Mouse (Mus musculus) urinary bladder, postnatal 4 days (tissue): ENCODE measurements around the gene Trak2.
"Not testable (repeated sequence)": the region's sequence is repeated elsewhere in the genome, so short reads cannot be mapped to it uniquely, and the experiment has no call there.

Experiments used
- DNase-seq, 2 experiments: peaks; one replicate each; pipeline ENCODE4 v3.0.0; 2021 to 2022; ENCODE audit warnings: low spot score in 2 of 2

The Trak2 gene

GRCm38 (mm10) chr1:58953686-58954434 lies 19.4 kb downstream of the Trak2 start:
- no peak for DNase-seq

DNA sequence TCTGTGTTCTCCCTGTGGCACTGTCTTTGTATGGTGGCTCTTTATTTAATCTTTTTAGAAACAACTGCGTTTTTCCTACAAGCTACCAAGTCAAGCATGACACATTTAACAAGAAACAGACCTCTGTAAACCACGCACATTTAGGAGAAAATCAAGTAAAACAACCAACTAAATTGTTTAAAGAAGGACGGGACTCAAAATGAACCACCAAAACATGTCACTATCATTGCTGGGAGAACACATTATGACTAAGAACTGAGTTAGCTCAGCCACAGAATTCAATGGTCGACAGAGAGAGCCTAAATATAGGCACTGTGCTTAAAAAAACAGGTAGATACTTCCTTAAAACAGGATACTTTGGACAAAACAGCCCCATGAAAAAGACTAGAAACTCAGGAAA lies 20.2 kb downstream of the Trak2 start:
- no peak for DNase-seq

GRCm38 (mm10) chr1:58952526-58952925 lies 20.7 kb downstream of the Trak2 start:
- DNase-seq = no peak

GRCm38 (mm10) chr1:58951841-58952240 lies 21.4 kb downstream of the Trak2 start:
- DNase-seq = no peak

DNA sequence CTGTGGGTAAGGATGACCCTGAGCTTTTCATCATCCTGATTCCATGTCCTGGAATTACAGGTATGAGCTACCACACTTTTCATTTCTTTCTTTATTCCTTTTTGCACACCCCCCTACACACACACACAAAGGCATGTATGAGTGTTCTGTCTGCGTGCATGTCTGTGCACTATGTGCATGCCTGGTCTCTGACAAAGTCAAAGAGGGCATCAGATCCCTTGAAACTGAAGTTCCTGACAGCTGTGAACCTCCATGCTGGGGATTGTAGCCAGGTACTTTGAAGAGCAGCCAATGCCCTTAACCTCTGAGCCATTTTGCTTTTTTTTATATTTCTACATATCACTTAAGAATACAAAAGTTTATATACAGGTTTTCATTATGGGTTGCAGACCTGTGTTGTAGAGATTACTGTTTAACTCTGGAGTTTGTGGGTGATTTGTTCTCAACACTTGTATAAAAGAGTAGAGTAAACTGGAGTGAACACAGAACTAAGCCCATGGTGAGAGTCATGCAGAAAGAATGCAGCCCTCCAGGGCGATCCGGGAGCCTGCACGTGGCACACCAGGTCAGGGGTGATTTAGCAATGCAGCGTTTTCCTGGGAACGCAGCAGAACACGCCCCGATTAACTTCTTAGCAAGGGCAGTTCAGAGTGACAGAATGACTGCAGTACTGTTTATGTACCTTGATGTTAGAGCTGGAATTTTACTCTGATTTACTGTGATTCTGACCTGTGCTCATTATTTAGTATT lies 22.2 kb downstream of the Trak2 start:
- DNase-seq = no peak

DNA sequence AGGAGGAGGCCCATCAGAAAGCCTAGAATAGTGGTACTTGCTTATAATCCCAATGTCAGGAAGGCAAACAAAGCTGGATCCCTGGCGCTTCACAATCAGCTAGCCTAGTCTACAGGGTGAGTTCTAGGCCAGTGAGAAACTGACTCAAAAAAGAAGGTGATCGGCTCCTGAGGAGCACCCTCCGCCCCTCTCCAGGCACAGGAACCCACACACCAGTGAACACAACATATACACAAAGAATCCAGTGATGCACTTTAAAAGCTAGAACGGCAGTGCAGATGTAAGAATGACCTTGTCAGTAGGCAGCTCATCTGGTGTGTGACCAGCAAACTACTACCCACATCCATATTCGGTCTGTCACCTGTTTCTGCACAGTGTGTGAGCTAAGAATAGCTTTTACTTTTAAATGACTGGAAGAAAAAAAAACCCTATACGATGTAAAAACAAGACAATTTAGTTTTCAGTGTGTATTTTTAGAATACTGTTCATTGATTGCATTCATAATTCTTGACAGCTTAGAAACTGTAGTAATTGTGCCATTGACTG lies 23.6 kb downstream of the Trak2 start:
- DNase-seq = no peak

GRCm38 (mm10) chr1:58946718-58947117 lies 26.5 kb downstream of the Trak2 start:
- DNase-seq = no peak

DNA sequence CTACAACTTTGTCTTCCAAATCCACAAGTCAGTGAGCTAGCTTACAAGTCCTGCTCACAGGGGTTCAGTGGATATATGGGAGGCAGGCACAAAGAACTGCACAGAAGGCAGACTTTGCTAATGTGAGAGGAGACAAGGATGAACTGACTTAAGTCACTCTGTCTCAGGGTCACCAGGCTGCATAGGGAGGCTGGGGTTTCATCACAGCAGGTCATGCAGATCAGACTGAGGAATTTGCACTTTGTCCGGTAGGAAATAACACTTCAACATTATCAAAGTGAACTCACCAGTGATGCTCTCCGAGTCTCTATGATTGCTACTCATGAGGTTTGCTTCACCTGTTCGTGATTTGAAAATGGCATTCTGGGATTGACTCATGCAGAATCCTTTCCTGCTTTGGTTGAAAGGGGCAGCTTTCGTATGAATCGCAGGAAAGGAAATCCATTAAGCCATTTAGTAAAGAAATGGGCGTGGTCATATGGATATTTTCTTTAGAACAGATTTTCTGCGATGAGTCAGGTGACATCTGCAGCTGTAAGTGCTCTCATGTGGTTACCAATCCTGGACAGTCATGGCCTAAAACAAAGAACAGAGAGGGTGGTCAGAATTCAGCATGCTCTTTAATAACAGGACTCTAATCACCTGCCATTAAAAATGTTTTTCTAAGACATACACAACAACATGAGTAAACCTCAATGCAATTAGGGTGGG lies 27.1 kb downstream of the Trak2 start:
- DNase-seq = no peak

DNA sequence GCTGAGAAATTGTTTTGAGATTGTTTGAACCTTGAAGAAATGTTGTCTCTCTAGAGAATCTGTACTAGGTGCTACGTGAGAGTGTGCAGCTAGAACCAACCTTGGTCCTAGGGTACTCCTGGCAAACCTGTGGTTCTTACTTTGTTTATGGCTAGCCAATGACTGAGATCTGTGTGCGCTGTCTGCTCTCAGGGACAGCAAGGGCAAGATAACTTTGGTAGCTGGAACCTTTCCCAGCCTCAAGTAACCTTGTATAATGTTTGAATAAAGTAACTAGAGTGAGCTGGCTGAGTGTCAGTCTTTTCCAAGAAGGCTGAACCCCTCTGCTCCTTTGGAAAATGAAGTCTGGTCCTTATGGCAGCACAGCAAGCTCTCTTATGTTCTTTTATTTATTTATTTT lies 27.7 kb downstream of the Trak2 start:
- DNase-seq = no peak

DNA sequence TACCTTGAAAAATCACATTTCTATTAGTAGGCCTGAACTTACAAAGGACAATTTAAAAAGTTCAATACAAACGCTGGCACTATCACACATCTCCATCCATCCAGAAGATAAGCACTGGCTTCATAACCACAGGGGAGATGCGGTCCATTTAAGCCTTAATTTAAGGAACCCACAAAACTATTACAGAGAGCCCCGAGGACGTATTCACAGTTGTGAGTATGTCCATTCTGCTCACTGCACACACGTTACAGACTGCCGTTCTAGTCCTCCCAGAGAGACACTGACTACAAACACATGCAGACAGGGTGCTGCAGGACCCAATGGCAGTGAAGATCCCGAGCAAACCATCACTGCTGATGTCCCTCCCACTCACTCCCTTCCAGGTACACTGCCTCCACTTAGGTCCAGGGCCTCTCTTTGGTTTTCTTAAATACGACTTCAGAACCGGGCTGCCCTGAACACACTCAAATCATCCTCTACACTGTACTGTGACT lies 35.6 kb downstream of the Trak2 start:
- no peak for DNase-seq

DNA sequence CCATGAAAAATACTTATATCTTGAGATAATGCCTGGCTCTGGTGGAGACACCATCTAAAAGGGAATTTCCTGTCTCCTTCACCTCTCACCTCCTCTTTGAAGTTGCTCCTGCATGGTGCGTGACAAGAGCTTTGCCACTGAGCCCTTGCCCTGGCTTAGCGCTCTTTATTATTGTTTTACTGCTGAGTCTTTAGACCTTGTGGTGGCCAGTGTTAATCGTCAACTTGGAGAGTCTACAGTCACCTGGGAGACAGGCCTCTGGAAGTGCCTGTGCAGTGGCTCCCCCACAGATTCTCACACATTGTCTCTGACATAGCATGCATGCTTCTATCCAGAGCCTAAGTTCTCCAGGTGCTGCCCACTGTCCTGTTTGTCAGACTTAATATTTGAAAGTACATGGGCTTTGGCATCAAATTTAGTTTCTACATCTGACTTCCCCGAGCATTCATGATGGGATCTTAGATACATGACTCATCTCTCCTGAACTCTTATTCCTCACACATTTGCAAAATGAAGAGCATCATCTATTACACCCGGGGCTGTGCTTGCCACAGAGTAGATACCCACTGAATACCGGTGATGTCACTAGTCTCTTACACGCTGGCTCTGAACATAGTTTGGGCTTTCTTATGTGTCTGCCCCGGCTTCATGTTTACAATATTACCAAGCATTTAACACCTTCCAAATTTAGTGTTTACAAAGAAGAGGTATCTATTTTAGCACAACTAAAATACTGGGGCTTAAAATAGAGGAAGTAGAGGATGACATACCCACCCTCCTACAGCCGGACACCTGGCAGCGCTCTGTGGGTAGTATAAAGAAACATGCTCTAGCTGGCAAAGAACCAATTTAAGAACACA lies 36.3 kb downstream of the Trak2 start:
- no peak for DNase-seq

DNA sequence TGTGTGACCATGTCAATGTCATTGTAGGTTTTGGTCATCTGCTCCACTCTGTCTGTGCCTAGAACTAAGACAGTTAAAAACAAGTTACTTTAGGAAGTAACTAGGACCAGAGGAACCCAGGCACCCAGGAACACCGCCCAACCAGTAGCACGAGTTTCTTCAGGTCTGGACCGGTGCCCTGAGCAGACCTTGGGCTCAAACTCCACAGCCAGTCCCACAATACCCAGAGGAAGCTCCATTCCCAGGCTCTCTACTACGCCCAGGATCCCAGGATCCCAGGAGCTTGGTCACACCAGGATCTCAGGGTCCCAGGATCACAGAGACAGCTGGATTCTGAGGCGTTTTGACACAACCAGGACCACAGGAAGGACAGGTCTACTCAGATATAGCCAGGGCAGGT lies 46.6 kb downstream of the Trak2 start:
- DNase-seq = no peak

DNA sequence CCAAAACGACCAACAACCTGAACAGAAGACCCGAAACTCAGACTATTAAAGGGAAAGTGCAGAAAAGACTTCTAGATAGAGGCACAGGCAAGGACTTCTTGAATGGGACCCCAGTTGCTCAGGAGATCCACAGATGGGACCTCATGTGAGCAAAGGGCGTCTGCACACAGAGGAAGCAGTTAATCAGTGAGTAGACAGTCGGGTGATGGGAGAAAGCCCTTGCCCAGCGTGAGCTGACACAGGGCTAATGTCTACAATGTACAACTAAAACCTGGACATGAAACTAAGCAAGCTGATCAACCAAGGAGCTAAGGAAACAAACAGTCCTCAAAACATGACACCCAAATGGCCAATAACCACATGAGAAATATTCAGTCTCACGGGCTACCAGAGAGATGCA lies 55.7 kb downstream of the Trak2 start:
- DNase-seq = no peak

DNA sequence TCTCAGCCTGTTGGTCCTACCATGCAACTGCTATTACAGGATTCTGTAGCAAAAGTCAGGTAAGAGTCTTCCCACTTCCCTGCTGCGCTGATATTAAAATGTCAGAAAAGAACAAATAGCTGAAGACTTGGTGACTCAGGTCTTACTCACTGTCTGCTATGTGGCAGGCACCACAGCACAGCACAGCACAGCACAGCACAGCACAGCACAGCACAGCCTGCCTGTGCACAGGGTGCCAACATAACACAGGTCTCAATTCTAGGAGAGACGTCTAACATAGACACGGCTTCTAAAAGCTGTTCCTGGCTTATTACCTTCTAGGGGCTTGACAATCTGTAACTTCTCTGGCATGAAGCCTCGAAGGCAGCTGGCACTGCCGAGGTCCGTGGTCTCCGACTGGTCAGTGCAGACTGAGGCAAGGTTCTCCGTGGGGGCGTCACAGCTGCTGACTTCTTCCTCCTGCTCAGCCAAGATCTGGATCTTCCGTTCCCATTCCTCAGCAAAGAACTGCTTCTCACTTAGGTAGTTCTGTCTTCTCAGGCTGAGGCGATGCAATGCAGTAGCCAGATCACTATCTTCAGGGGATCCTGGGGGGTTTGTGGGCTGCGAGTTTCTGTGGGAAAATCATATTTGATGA lies 63.5 kb downstream of the Trak2 start:
- DNase-seq = no peak

DNA sequence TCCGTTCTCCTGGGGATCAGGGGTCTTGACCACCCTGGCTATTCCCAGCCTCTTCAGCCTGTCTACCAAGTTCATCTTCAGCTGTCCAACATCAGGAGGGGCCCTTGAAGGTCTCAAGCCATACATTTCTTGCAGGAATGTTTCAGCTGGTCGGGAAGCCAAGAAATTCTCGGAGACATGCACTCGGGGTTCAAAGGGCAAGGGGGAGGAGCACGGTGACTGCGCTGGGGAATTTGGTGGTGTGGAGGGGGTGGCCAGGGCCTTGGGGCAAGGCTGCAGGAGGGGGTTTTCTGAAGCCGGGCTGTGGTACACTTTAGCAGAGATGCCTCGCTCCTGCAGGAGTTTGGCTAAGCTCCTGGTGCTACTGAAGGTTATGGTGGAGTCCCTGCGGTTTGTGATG lies 69.5 kb downstream of the Trak2 start:
- DNase-seq = no peak

GRCm38 (mm10) chr1:58897561-58897960 lies 75.7 kb downstream of the Trak2 start:
- not testable (repeated sequence) for DNase-seq

GRCm38 (mm10) chr1:58892386-58892785 lies 80.8 kb downstream of the Trak2 start:
- DNase-seq = not testable (repeated sequence)

- not testable (repeated sequence) for DNase-seq
Observed at GRCm38 (mm10) chr1:58891481-58892170, 81.6 kb downstream of the Trak2 start.

- not testable (repeated sequence) for DNase-seq
Observed at GRCm38 (mm10) chr1:58890697-58891290, 82.4 kb downstream of the Trak2 start.
